Mouse (Mus musculus) WW6 (cell line): Measurements from ENCODE around the gene Bcl9.

Experiments used
- DNase-seq: peaks from one replicate; pipeline ENCODE4 v3.0.0-alpha.2; 2013; ENCODE audit warnings: low read depth, low spot score

The Bcl9 gene

DNA sequence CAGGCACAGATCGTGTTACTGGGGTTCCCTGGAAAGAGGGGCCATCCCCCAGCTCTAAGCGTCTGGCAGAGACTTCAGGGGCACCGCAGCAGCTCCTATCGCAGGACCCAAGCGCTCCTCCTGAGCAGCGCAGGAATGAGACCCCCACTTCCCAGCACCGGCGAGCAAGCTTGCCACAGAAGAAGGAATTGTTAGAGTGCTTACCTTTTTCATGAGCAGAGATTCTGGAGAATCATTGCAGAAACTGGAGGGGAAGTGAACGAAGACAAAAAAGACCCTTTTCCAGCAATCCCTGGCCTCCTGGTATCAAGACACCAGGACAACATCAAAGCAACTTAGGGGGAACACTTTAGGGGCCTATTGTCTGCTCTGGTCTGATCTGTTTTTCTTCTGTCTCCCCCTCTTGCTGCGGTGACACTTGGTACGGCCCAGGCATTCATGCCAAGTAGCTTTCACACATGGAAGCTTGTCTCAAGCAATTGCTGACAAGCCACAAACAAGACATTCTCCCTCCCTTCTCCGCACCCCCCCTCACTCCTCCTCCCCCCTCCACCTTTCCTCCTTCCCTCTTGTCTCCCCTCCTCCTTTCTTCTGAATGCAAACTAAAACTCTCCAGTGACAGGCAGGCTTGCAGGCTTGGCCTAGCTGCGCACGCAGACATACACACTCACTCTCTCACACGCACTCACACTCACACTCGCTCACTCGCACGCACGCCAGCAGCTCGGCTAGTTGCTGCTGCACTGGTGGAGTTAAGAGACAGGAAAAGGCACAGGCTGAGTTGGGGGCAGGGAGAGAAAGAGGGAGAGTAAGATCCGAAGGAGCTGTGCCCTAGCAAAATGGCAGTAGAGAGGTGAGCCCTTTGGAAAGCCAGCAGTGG lies at the start of gene Bcl9:
TSS of gene Bcl9 (minus strand) at position 365 of the 880 bp plus-strand sequence.
- peak; percentile 56 for DNase-seq

DNA sequence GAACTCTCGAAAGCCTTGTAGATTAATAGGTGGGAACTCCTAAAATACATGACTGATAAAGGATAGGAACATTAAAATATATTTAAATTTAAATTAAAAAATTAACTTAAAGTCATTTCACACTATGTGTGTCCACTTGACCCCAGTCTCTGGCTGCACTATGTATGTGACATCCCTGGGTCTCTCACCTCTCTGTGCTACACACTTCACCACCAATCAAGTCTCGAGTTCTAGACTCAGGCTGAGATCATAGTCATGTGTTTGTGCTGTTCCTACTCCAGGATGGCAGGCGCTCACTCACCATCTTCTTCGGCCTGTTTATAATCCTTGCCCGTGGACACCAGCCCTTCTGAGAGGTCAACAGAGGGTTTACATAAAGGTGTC lies 41.5 kb upstream of the Bcl9 start:
- no peak for DNase-seq

DNA sequence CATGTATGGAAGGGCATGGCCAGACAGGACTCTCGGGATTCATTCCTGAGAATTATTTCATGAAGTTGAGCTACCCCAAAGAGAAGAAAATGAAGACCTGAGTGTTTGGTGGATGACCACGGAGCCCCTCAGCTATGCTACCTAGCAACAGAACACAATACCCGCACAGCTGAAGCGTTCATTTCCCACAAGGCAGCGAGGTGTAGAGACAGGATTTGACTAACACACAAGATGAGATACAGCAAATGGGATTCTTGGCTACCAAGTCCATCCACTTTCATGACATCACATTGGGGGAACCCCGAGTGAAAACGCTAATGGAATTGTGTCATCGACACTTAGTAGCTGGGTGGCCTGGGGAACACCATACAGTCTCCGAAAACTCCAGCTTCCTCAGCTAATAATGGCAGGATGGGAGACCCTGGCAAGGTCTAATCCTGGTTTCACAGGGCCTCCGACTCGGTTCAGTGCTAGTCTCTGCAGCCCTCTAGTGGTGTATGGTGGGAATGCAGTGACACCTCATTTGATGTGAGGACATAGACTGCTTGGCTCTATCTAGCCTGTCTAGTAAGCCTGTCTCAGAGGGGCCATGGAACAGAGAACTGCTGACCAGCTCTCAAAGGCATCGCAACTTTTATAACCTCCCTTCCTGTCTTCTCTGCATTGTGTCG lies 40.9 kb upstream of the Bcl9 start:
- DNase-seq, result peak; percentile 49

DNA sequence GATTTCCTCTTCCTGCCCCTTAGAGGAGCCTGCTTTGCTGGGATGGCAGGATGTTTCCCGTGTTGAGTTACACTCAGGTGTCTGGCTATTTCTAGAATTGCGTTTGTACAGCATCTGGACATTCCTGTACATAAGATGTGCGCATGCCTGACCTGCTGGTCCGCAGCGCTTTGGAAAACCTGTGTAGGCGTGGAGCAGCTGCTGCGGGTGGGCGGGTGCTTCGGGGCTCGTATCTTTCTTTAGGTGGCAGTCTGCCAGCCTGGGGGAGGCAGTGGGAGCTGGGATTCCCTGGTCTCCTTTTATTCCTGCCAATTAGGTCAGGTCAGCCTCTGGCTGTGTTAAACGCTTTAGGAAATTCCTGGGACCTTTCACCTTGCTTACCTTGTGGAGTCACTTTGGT lies 39.6 kb upstream of the Bcl9 start:
- no peak for DNase-seq

DNA sequence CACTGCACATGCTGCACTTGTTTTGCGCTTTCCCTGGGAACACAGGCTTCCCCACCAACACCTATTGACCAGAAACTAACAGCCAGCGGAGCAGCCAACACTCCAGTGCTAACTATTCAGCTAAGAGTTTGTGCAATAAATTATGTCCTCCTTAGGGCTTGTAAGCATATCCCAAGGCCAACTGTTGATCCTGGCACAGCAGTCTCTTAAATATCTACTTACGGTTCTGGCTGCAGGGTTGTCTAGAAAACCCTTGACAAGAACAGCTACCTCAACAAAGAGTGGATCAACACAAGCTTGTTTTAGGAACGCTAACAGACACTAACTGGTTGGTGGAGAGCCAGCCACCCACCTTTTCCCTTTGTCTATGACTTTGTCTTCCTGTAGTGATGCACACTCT lies 38.6 kb upstream of the Bcl9 start:
- no peak for DNase-seq

DNA sequence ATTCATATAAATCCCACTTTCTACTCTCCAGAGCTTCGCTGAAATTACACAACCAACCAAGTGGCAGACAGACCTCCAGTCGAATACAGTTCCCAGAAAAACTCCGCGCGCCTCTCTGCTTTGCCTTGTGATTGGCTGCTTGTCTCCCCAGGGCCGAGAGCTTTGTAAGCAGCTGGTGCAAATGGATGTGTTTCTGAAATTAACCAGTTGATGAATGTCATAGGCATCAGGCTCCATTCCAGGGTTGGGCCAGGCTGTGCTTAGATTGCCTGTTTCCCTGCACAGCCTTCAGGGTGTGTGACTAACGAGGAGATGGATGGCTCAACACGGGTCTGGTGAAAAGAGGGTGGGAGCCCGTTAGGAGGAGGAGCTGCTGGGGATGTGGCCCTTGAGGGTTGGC lies 36.9 kb upstream of the Bcl9 start:
- no peak for DNase-seq

DNA sequence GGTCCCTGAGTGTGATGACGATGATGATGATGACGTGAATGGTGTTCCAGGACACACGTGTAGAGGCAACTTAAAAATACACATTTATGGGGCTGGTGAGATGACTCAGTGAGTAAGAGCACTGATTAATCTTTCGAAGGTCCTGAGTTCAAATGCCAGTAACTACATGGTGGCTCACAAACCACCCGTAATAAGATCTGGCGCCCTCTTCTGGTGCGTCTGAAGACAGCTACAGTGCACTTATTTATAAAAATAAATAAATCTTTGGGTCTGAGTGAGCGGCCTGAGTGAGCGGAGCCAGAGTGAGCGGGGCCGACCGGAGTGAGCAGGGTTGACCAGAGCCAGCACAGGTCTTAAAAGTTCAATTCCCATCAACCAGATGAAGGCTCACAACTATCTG lies 34.5 kb upstream of the Bcl9 start:
- DNase-seq, result no peak

DNA sequence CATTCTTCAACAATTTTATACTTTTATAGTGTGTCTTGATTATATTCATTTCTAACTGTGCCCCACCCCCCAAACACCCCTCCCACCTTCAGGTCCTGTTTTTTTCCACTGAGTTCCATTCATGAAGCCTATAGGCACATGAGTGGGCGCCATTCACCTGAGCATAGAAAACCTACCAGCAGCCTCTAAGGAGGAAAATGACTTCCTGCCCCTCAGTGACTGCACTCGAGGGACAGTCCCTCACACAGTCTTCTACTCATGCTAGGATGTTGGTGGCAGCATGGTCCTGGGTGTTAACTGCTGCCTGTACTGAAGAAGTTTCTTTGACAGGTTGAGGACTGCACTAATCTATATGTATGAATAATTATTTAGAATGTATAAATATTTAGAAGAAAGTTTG lies 30.1 kb upstream of the Bcl9 start:
- DNase-seq, result no peak

DNA sequence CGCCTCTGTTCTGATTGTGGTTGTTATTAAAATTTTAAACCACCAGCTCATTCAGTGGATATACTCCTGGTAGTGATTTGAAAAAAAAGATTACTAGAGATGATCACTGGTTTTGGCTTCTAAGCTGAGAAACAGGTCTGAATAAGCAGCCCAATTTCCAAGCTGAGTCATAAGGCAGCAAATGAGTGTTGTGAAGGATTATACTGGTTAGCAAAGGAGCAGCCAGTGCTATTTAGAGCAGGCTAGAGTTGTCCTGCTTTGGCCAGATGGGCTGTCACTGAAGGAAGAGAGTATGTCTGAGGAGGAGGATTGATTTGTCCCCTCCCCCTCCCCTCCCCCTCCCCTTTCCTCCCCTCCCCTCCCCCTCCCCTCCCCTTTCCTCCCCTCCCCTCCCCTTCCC lies 29.6 kb upstream of the Bcl9 start:
- no peak for DNase-seq

DNA sequence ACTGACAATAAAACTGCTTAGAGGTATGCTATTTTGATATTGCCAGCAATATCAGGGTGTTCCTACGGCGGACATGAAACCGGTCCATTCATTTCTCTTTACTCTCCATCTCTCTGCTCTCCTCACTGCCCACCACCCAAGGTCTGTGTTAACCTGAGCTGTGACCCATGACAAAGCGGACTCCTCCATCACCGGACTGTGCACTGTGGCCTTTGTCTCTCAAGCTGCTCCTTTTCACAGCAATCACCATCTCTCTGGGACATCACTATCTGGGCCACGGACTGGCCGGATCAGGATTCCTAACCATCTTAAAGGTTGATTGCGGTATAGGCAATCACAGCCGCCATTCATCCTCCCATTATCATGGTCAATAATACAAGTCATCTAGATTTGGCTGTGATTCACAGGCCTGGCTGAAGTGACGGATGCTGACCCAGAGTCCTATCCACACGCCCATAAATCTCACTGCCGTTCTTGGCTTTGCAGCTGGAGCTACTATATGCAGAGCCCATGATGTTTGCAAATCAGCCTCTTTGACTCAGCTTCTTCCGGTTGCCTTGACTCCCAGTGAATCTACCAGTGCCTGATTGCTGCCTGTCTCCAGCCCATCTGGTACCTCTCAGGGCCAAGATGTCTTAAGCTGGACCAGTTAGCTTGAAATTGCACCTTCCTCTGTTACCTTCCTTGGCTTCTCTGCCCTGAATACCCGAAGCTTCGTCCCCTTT lies 28.1 kb upstream of the Bcl9 start:
- DNase-seq, result no peak

DNA sequence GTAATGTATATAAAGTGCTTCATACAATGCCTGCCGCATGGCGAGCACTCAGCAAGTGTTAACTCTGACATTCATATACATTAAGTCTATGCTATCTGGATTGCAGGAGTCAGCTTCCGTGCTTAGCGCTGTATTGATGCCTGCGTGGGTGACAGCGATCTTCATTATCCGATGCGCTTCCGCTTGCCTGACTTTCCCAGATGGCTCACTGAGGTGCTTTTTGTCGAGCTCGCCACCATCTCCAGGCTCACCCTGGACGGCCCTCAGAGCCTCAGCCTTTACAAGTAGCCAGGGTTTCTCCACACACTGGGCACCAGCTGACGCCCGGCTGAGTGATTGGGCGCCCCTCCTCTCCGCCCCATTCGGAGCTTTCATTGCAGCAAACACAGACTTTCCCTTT lies 26.3 kb upstream of the Bcl9 start:
- no peak for DNase-seq

DNA sequence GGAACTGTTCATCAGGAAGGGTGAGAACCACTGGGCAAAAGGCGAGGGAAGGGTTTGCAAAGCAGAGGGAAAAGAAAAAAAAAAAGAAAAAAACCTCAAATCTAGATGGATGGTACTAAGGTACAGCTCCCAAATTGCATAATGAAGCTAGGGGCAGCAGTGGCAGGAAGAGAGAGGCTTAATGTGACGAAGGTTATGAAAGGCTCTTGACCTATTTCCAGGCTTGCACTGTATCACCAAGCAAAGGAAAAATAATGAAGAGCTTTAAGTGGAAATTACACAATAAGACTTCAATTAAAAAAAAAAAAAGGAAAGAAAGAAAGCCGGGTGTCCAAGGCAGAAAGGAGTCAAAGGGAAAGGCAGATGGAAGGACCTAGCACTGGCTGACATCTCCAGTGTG lies 19.6 kb upstream of the Bcl9 start:
- DNase-seq, result no peak

DNA sequence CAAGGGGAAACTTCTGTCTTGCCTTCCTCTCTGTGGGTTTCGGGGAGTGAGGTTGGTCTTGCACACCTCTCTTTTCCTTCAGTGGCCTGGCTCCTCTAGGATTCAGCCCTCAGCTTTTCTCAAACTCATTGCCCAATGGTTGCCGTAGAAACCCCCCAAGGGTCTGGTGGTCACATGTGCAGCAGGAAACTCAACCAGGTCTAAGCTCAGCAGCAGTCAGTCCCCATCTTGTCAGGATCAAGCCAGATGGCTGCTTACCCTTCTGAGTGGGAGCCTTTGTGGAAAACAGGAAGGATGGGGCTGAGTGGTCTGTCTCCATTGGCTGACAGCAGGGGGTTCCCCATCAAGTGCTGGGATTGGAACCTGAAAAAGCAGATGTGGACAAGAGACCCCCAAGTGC lies 15.7 kb upstream of the Bcl9 start:
- no peak for DNase-seq

DNA sequence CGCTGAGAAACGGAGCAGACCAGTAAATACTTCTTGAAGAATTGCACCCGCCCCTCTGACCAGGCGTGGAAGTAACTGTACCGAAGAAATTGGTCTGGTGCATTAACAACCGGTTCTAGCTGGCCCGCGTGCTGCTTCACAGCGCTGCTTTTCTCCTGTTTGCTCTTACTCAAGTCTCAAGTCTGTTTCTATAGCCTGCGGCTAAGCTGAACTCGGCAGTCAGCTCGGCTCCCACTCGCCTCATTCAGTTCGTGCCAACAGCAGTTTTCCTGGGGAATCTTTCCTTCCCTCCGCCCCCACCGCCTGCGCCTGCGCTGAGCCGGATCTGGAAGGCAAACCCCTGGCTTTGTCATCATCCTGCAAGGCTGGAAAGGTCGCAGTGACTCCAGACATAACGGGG lies 14.3 kb upstream of the Bcl9 start:
- DNase-seq, result no peak

DNA sequence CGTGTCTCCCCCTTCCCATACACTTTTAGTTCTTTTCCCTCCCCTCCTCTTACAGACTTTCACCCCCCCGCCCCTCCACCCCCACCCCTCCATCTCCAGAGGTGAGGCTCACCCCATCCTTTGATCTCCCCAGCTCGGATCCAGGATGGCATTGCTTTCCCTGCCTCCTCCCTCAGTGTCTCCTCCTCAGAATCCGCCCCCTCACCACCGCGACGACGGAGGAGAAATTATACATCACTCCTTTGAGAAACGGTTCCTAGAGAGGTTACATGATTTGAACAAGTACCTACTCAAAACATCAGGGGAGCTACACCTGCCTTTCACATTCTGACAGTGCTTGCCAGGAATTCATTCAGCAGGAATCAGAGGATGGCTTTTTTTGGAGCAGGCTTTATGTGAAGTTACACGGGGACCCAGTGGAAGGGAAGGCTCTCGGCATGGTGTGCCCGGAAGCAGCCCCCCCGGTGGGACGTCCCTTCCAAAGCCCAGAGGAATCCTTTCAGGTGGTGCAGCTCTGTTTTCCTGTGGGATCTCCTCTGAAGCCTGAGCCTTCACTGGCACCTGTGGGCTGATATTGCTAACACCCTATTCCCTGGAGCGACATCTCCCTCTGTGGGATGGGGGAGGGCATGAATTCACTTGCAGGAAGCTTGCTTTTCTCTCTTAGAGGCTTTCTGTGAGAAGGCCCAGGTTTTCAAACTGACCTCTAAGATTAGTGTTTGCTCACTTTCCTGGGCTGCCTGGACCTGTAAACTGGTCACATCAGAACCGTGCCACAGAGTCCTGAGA lies 12.2 kb upstream of the Bcl9 start:
- no peak for DNase-seq

DNA sequence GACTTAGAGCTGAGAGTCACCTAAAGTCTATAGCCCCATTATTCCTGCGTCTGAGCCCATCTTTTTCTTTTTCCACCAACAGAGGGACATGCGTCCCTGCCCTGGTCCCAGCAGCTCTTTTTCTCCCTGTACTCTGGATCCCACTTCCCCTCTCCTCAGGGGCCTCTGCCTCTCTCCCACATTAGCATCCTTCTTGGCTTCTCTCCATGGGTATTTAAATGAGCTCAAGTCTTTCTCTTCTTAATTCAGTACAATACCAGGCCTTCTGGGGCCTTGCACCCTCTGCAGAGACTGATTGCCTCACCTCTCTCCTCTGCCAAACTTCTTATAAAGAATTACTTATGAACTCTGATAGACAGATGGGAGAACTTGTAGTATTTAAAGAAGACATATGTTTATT lies 10.7 kb upstream of the Bcl9 start:
- no peak for DNase-seq

DNA sequence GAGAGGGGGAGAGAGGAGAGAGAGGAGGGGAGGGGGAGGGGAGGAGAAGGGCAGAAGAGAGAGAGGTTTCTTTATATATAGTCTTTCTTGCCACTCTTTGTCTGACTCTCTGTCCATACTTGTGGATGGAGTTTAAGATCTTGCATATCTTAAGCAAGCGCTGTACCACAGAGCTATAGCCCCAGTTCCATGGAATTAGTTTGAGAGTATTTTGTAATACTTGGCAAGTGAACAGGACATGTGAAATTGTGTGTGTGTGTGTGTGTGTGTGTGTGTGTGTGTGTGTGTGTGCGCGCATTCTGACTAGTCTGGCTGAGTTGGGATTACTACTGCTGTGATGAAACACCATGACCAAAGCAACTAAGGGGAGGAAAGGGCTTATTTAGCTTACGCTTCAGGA lies 8.2 kb upstream of the Bcl9 start:
- DNase-seq, result no peak

DNA sequence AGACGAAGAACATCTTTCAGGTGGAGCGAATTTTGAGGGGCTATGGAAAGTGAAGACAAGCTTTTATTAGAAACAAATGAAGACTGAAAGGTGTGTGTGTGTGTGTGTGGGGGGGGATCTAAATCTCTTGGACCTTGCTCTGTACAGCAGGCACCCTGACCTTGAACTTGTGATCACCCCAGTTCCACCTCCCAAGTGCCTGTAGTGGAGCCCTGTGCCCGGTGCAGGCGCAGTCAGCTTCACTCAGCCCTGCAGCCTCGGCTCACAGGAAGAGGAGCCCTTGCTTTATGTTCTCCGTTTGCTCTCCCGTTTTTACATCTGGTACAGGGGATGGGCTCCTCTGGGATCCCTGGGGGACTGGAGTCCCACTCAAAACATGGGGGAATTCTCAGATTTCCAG lies 3.9 kb upstream of the Bcl9 start:
- no peak for DNase-seq

DNA sequence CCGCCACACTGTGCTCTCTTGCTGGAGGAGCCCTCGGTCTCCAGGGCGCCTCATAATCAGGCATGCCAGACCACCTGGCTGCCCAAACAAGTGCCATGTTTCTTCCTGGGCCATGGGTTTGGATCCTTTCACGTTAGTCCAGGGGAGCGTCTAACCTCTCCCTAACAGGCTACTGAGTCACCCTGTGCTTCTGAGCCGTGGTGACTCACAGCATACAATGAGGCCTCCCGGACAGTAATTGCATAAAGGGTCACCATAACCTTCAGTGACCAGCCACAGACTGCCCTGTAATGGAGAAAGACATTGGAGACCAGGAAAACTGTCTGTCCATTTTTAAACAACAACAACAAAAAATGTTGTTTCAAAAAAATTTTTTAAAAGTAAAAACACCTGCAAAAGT lies 2.7 kb upstream of the Bcl9 start:
- no peak for DNase-seq

DNA sequence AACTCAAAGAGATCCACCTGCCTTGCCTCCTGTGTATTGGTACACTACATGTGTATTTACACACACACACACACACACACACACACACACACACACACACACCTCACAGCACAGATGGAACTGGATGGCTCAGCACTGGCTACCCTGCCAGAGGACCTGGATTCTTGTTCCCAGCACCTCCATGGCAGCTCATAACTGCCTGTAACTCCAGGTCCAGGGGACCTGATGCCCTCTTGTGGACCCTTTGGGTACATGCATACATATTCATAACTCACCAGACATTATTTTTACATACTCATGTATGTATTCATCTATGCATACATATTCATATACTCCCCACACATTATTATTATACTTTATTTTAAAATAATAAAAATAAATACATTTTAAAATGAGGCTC lies 2.2 kb upstream of the Bcl9 start:
- DNase-seq, result no peak

DNA sequence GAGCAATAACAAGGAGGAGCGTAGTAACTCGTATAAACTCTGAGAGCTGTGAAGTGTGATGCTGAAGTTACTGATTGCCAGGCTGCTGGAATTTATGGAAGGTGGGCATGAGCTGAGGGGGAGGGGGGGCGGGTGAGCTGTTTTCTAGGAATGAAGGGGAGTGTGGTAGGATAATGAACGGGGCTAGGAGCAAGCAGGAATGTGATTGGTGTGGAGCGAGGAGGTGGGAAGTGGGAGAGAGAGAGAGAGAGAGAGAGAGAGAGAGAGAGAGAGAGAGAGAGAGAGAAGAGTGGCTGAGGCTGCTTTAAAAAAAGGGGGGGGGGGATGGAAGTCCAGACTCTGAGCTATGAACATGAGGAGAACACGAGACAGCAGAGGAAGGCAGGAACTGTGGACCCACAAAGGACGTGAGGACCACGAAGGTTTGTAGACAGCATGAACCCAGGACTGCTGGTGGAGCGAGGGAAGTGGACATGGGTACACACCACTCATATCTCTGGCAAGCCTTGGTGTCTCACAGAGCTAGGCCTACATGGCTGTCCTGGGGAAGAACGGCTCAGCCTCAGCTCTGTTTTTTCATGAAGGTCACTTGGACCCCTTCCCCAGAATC lies 1.2 kb upstream of the Bcl9 start:
- DNase-seq, result no peak
